Mouse (Mus musculus) gastrocnemius, adult 8-10 months (tissue): ENCODE results near the gene Cyp4a10. TPM values are rescaled to one million over a fixed set of nuclear protein-coding genes. Genes with fewer than 3 reads are reported as not detected.

Experiments
- total RNA-seq, 4 experiments: library from RNA; stranded (reverse); gene quantifications; 2 replicates each; pipeline ENCODE4 v1.2.4; 2022

Cyp4a10 gene
- total RNA-seq, 4 experiments from 2014 or later, result 0.12 to 0.19 TPM; not detected in 2

Other genes starting within 250 kb of the Cyp4a10 start
- gene Cyp4a12a, start 219.2 kb upstream of the Cyp4a10 start, total RNA-seq, result not detected
- not detected for gene Cyp4a12b, start 106.6 kb upstream of the Cyp4a10 start, total RNA-seq
- not detected for gene Cyp4a30b, start 65.7 kb upstream of the Cyp4a10 start, total RNA-seq
- gene Cyp4a14, start 22.1 kb upstream of the Cyp4a10 start, total RNA-seq, result not detected
- gene Cyp4a31, start 45.4 kb downstream of the Cyp4a10 start, total RNA-seq, result not detected
- not detected for gene Cyp4a32, start 82.7 kb downstream of the Cyp4a10 start, total RNA-seq
- gene Cyp4b1, start 129.5 kb downstream of the Cyp4a10 start, total RNA-seq, result 1 to 10 TPM; 3.2 to 5.1 (median 4.0) TPM
- gene Efcab14, start 219.5 kb downstream of the Cyp4a10 start, total RNA-seq, result 10 to 100 TPM; 45.1 to 55.3 (median 52.5) TPM